Mouse (Mus musculus) yolk sac, embryonic 10.5 days (tissue): ENCODE measurements around the gene Plekhm3.

Experiments
- DNase-seq: peaks from one replicate; pipeline ENCODE4 v3.0.0-alpha.2; 2017; ENCODE audit warnings: low spot score

The Plekhm3 gene

DNA sequence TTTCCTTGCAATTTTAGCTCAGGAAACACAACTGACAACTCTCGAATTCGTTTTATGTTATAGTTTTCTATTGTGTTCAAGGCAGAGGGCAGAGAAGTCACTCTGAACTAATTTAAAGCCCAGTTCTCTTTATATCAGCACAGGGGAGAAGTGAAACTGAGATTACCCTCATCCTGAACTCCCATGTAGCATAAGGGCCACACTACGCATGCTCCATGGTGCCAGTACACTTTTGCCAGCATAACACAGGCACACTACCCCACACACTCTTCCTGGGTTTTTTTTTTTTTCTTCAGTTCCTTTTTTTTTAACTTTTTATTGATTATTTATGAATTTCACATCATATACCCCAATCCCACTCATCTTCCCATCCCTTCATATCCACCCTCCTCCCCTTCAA is 28.1 kb downstream of the Plekhm3 start:
- no peak for DNase-seq

DNA sequence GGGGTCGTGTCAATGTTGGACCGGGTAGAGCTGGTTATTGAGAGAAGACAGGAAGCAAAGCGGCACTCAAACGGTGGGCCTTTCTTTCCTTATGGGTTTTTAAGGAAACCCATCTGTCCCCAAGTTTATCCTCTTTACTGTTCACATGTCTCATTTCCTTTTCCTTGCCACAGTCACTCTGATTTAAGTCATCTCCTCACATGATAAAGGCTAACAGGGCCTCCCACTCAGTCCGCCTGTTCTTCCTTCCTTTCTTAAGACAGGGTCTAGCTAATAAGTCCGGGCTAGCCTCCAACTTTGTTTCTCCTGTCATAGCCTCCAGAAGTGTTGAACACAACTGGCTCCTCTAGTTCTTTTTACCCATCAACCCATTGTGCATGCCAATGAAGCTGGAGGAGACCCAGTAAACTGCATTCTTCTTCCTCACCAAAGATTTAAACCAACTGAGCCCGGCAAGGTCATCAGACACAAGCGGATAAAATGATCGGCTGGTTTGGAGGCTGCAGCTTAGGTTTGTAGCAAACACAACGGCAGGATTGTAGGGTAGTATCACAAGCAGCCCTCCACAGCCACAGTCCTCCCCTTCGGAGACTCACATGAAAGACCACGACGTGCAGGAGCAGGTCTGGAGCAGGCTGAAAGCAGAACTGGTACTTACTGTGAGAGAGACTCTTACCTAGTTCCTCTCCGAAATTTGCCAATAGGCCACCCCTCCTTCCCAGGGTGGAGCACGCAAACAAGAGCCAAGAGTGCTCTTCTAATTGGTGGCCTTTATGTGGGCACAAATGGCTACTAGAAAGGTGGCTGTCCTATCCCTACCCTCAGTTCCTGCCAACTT is 29.0 kb downstream of the Plekhm3 start:
- DNase-seq = no peak

DNA sequence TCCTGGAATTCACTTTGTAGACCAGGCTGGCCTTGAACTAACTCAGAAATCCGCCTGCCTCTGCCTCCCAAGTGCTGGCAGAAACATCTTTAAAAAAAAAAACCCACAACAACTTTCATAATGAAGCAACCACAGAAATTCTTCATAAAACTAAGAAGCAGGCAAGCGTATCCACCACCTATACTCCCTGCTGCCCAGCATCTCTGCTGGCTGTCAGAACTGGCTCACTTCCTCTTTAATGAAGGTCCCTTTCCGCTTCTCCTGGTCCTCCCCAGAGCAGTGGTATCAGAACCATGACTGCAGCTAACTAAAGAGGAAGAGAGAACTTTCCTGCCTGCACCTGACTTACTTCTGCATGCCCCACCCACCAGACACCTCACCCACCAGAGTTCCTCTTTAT is 31.0 kb downstream of the Plekhm3 start:
- no peak for DNase-seq

DNA sequence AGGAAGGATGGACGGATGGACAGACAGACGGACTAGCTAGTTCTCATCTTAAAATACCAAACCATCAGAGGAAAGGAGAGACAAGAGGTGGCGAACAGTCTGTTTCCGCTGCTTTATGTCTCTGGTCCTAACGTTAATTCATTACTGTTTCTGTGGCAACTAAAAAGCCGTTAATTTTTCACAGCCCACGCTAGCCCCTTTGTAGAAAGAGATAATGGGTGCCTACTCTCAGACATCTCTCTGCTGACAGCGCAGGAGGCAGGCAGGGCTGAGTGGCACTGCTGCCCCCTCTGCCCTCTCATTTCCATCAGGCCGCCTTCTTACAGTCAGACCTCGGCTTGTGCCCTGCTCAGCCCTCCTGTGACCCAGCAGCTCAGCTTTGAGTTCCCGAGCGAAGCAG is 32.3 kb downstream of the Plekhm3 start:
- no peak for DNase-seq

DNA sequence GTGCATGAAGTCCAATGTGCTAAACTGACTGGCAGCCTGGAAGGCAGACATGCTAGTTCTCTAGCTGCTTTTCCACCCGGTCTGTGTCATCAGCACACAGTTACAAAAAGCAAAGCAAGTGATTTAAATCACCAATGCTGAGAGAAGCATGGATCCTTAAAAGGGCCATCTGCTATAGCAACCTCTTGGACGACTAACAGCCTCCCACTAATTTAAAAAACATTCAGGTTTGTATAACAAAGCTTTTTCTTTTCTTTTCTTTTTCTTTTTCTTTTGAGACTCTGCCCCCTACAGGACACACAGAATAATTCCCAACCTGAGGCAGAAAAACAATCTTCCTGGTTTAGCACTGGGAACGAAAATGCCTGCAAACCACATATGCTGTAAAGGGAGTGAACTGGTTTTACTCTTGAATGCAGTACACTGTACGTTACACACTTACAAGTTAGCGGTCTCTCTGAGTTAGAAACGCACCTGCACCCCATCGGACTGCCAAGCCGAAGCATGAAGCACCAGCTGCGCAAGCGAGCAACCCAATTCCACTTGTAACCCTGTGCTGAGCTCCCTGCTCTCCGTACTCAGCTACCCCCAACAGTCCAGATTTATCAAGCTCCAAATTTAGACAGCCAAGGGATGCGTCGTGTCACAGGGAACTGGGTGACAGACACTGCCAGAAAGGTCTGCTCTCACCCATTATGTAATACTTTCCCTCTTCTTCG is 37.7 kb downstream of the Plekhm3 start:
- peak; percentile 21 for DNase-seq

DNA sequence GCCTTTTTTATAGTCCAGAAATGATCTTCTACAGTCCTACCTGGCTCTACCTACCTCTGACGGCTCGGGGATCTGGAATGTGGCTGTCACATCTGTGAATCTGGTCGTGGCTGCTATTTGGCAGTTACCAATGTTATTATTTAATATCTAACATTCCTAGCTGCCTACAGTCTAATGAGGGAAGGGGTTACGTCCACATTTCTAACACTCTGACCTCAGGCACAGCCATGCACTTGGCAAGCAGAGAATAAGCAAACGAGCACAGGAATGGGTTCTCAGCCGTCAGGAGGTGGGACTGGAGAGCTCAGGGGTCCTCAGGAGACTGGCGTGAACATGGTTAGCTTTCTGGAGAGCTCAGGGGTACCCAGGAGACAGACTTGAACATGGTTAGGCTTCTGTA is 38.7 kb downstream of the Plekhm3 start:
- no peak for DNase-seq

DNA sequence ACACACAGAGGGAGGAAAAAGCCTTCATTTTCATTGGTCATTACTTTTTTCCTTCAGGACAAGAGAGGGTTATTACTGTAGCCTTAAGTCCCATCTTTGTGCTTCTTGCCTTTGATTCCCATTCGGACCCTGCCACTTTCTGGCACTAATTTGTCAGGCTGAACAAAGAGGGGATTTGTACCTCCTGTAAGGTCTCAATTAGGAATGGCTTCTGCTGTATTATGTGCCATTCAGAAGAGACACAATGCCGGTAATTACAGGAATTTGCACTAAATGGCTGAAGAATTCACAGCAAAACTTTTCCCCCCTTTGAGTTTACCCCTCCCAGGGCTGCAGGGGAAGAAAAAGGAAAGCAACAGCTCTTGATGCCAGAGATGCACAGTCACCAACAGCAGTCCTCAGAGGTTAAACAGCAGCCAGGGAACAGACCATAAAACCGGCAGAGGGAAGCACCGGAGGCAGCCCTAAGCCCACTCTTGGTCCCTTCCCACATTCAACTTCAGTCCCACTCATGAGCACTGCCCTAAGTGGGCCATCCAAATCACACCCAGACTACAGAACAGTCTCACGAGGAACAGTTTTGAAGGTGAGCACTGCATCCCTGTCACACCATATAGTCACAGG is 39.6 kb downstream of the Plekhm3 start:
- DNase-seq = no peak

DNA sequence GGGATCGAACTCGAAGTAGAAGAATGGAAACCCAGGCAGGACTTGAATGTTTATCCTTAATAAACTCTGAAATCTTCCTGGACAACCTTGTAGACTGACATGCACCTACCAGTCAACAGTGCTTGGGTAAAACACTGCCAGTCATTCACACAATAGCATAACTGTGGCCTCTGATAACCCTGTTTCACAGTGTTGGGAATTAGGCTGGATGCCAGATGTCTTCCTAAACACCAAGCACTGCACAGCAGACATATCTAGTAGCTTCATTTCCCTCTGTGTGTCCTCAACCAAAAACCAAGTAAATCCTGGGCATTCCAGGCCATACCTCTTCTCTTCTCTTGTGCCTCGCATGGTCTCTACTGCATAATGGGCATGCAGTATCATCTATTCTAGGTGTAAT is 42.3 kb downstream of the Plekhm3 start:
- DNase-seq = no peak

DNA sequence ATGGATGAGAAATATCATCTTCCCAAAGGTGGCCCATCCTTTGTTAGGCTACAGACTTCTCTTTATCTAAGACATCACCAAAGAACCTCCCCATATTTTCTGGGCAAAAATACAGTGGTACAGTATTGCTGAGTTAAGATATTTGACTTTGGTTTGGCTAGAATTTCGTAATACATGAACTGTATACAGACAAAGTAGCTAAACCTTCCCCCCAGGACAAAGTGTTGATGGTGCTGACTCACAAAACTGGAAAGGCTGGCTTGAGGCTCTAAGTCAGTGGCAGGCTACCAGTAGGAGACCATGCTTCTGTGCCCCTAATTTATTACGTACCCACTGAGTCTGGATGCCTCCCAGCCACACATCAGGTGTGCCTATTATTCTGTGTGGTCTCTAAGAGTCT is 48.9 kb downstream of the Plekhm3 start:
- DNase-seq = no peak

DNA sequence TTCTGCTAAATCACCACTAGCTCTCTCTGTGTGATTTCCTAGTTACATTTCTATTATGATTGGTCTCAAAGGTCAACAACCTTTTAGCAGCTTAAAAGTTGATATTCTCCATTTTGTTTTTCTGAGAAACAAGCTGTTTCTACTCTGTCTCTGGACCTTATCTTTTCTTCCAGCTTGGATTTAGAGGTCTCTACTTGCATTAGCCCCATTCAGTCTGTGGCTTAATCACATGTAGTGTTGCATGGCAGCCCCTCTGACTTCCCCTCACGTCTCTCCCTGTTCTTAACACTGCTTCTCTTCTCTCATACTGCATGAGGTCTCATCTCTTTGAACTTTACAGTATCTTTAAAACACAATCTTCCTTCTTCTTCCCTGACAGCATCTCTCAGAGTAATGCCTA is 50.4 kb downstream of the Plekhm3 start:
- no peak for DNase-seq

DNA sequence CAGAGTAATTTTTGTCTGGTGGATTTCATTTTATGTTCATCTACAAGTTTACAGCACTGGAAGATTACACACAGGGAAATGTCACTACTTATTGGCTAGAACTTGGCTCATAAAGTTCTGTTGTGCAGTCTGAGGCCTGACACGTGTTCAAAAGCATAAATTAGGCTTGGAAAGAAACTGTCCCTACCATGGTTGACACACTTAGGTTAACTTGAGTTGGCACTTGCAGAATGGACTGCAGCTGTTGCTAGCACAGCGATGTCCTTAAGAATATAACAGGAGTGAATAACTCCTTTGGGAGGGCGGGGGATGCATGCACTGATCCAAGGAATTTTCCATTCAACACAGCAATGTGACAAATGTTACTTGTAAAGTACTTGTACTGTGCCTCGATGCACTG is 53.2 kb downstream of the Plekhm3 start:
- DNase-seq = no peak

DNA sequence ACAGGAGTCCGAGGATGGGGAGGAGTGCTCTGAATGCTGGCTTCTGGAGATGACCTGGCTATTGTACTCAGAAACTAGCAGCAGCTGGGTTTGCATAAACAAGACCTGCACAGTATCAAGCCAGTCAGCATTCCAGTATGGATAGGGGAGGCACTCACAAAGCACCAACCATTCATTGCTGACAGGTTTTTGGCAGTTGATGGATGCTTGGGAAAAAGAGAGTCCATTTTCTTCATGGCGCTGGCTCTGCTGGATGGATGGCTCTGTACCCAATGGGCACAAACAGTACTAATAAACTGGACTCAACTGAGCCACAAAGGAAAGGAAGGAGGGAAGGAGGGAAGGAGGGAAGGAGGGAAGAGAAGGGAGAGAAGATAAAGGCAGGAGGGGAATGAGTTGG is 53.8 kb downstream of the Plekhm3 start:
- DNase-seq = no peak

DNA sequence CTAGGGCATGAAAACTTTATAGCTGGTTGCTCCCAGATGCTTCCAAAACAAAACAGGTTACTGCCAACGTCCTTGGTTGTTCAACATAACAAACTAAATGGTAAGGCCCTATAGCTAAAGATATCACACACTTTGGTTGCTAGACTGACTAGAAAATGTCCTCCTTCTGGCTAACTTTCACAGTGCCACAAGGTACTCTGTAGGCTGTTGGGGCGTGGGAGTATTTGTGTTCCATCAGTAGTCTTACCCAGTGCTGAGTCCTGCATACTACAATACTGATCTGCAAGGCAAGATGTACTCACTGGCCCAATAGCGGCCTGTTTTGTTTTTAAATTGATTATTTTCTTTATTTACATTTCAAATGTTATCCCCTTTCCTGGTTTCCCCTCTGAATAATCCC is 56.9 kb downstream of the Plekhm3 start:
- DNase-seq = no peak

DNA sequence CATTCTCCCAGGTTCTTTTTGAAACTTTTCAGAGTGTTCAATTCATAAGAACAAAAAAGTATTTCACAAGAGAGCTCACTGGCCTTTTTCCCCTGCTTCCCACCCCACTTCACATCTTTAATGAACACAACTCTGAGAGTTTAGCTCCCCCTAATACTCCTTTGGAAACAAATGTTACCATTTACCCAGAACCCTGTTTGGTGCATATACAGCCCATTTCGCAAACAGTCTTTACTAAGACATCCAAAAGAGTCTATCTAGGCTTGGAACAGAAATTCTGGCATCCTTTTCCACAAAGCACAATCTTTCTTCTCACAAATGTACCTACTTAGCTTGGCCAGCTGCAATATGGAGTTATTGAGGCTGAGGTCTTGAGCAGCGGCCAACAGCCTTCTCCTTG is 59.1 kb downstream of the Plekhm3 start:
- no peak for DNase-seq

DNA sequence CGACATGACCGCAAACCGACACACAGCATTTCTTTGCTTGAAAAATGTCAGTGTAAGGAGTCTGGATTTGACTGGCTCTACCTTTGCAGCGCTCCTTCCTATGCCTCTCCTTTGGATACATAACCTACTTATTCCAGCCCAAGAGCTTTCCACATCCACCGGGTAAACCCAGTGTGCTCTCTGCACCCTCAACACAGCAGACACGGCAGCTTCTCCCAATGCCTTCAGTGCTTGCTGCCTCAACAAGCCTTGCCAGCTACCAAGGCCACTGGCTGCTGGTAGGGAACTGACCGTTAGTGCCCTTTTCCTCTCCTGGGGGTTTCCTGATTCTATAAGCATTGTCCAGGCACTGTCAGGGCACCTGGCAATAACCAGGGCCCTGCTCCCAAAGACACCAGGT is 62.8 kb downstream of the Plekhm3 start:
- DNase-seq = no peak

DNA sequence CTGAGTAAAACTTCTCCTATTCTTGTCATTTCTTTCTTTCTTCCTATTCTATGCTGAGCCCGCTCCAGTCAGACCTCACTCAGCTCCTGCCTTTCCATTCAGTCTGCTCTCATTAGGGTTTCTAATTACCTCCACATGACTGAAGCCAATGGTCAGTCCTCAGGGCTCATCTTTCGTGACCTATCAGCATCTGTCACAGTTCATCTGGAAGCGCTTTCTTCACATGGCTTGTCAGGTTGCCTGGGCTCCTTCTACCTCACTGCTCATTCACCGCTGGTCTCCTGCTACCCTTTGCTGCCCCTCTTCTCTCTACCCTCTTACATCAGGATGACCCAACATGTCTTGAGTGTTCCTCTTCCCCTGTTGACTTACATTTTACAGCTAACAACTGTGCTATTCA is 65.3 kb downstream of the Plekhm3 start:
- no peak for DNase-seq

DNA sequence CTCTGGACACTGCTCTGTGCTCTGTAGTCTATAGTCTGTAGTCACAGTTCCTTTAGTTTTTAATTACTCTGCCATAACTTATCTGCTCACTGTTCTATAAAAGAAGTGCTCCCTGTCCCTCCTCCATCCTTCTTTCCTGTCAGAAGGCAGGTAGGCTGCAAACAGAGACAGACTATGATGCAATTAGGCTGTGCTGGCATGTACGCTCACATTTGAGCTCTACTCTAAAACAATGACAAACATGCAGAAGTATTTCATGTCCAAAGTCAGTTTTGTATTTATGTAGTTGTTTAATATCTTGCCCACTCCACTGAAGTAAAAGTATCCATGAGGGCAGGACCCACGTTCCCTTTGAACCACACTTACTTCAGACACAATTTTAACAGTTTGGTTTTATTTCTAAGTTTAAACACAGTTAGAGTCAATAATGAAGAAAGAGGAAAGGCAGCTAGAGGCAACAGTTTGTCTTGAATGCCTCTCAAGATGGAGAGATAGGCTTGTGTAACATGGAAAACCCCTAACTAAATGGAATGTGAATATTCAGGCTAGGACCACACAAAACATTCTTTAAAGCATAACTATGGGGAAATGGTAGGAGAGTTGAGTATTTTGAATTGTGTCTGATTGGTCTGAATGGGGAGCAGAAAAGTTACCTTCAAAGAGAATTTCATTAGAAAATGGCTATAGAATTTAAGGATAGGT is 69.0 kb downstream of the Plekhm3 start:
- DNase-seq = no peak

DNA sequence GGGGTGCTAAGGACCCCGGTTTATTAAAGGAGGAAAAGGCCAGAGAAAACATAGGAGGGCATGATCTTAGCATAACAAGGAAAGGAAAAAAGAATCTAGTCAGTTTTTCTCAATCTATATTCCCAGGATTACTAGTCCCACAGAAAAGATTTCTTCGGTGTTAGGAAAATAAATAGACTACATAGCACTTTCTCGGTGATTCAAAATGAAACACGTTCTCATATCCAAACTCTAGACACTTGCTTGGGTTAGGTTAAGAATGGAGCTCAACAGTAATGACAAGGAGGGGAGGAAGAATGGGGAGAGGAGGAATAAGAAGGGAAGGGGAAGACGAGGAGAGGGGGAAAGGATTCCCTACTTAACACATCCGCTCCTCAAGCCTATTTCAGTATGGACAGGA is 69.9 kb downstream of the Plekhm3 start:
- no peak for DNase-seq

DNA sequence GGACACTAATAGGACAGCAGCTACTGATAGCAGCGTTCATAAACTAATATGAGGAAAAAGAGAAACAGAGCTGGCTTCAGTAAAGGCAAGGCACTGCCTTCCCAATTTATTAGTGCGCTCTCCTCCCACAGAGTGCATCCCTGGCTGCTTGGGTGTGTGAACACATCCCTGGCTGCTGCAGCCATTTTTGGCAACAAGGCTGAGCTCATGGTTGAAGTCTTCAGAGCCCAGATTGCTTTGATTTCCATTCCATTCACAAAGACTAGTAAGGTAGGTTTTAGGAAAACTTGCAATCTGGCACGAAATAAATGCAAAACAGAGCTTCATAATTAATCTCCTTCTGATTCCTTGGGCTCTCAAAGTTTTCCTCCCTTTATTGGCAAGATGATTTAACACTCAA is 71.3 kb downstream of the Plekhm3 start:
- DNase-seq = no peak

DNA sequence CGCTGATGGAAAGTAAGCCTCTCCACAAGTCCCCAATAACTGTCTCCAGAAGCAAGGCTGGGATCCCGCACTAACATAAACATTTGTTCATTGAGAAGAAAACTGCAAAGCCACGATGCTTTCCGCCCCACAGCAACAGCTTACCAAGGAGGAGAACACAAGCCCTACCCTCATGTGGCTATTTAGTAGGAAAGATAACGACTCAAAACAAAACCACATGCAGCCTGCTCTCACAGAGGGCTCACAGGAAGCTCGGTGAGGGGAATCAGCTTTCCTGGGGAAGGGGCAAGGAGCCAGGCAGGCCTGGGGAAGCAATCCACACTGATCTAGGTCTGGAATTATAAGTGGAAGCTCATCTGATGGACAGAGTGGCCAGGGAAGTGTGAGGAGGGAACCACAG is 72.6 kb downstream of the Plekhm3 start:
- DNase-seq = no peak

DNA sequence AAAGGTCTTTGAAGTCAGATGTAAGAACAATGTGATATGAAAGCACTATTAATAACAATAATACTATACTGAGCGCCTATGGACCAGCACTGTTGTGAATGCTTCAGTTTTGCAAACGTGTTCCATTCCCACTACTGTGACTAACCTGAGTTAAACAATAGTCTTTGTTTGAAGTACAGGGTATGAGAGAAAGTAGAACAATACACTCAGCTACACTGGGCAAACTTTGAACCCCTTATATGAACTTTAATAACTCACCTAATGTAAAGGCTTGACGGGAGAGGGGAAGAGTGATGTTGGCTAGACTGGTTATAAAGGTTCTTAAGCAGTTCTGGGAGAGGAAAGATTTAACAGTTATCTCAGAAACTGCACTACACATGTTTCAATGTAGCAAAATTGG is 76.0 kb downstream of the Plekhm3 start:
- DNase-seq = no peak

DNA sequence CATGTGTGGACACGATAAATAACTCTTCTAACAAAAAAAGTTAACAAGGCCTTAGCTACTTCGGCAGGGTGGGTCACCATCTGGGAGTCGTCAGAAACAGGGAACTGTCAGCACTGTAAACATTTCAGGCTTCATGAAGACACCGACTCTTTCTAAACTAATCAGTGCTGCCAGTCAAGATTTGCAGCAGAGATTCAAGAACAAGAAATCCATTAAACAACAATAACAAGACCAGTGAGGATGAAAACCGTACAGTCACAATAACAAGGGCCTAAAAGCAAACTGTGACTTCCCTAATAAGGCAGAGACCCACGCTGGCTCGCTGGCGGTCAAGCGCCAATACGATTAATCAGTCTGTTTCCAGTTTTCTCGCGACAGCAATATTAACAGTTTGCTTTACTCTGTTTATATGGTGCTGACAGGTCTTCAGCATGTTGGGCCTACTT is 77.8 kb downstream of the Plekhm3 start:
- no peak for DNase-seq

DNA sequence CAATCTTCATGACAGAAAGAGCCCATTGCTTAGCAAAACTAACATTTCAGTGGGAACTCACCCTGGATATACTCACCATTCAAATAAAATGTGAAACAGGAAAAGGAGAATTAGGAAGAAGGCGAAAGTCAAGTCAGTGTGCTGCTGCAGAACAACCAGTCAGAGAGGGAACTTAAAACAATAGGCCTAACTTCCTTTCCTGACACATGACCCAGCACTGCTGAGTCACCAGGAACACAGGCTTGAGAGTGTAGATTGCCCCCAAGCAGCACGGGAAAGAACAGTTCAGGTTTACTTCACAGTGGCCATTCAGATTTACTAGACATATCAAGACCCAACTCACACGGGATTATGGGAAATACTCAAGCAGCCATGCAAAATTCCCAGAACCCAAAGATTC is 80.3 kb downstream of the Plekhm3 start:
- no peak for DNase-seq
